Mouse (Mus musculus) spleen, adult 2 months (tissue): Measurements from ENCODE around the gene Ccdc180.

Source experiments
- CTCF ChIP-seq: fragments of 200-500 bp; IDR thresholded peaks from 2 replicates; pipeline ENCODE4 v1.5.1; 2011; ENCODE audit warnings: mild to moderate bottlenecking, inconsistent platforms; ENCODE audit not compliant: insufficient read depth, insufficient read length, insufficient replicate concordance; ENCODE audit errors: extremely low read depth
- POLR2A ChIP-seq: fragments of 200-500 bp; IDR thresholded peaks from 2 replicates; pipeline ENCODE4 v1.6.1; 2011; ENCODE audit warnings: low read depth, low read length, inconsistent platforms

DNA sequence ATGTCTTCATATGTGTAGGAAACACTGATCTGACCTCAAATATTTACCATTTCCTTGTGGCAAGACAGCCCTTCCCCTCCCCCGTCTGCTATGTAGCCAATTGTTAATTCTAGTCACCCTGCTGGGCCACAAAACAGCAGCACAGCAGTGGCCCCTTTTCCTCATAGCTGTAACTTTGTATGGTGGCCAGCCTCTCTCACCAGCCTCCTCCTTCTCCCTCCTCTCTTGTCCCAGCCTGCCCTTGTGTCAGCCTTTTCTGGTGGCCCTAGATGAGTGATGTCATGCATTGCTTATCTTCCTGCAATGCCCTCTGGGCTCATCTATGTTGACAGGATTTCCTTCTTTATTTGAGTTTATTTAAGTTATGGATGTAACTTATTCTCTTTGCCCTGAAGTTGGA lies 40.7 kb upstream of the Ccdc180 start:
- no peak for TF ChIP-seq POLR2A
- no peak for TF ChIP-seq CTCF
